Mouse (Mus musculus) gastrocnemius, postnatal 10 days (tissue): Measurements from ENCODE around the gene Tmem37. TPM values are rescaled to one million over a fixed set of nuclear protein-coding genes. Genes with fewer than 3 reads are reported as not detected.

Experiments used
- DNase-seq: peaks from one replicate; pipeline ENCODE4 v3.0.0; 2021; ENCODE audit warnings: mixed read lengths
- long read RNA-seq, 2 experiments: library from polyadenylated mRNA; stranded (forward); transcript quantifications; one replicate each; pipeline ENCODE4 v2.0.0; 2021
- total RNA-seq, 2 experiments: library from RNA; stranded (reverse); gene quantifications; 2 replicates each; pipeline ENCODE4 v1.2.3; 2021

Gene Tmem37
- total RNA-seq, result 10 to 100 TPM in 1 of 2 experiments, 1 to 10 TPM in 1; 8.7 to 12.6 TPM
- long read RNA-seq, experiment 1, transcript Tmem37-201 (2 exons, 1,311 nt), result major isoform, 15 of 15 reads
- long read RNA-seq, experiment 1, partial matches to known transcripts, result 0 of 15 reads
- long read RNA-seq, experiment 1, other reads (novel, unspliced or antisense), result 0 of 15 reads
- long read RNA-seq, experiment 2, transcript Tmem37-201 (2 exons, 1,311 nt), result major isoform, 18 of 18 reads
- long read RNA-seq, experiment 2, partial matches to known transcripts, result 0 of 18 reads
- long read RNA-seq, experiment 2, other reads (novel, unspliced or antisense), result 0 of 18 reads

DNA sequence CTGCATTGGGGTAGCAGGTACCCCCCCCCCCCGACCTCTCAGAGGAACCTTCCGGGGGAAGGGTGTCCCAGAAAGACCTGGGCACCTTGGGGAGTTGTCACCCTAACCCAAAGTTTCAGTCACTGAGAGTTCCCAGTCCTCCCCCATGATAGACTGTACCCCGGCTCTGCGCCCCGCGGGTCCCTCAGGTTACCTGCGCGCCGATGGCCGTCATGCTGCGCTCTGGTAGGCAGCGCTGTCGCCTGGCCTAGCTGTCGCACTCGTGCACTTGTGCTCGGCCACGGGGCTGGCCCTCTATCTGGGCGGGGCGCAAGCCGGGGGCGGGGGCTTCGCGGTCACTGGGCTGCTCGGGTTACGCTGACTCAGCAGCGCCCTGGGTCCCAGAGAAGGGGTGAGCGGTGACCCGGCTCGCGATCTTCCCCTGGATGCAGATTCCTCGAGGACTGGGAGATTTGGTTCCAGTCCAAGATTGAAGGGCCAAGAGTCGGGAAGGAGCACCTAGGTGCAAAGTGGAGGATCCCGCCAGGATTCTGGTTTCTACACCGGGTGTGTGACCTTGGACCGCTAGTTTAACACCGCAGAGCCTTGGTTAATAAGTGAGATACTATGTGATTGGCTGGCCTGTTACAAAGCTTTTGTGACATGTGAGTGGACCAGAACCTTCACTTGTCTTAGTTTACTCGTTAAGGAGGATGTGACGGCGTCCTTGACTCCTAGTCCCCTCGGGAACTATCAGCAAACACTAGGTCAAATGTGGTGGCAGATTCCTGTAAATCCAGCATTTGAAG, at the start of gene Tmem37:
TSS of gene Tmem37 (minus strand) at position 556 of the 788 bp plus-strand sequence.
- DNase-seq, result peak; percentile 69

DNA sequence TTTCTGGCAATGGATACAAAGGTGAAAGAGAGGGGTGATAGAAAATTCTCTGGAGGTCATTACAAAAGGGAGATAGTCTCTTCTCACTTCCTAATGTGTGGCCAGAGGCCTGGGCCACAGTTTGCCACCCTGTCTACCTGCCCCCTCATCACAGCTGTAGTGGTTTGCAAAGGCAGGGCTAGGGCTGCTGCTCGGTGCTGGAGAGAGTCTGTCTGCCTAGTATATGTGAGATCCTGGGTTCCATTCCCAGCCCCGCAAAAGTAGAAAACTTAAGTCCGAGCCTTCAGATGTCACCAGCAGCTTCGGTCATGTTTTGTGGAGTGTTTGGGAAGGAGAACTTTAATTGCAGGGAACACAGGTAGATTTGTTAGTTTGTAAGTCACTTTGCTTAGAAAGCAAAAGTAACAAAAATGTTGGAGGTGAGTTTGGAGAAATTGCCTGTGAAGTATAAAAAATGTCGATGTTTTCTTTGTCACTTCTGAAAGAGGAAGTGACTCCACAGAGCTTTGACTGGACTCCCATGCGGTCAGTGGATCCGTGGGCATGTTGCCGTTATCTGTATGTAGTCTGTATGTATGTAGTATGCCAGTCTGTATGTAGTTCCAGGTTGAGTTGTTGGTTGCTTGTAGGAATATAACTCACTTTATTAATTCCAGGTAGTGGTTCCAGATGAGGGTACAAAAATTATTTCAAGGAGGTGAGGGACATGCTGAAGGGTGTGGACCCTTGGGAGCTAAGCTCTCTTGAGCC, 48.9 kb upstream of the Tmem37 start:
- no peak for DNase-seq

DNA sequence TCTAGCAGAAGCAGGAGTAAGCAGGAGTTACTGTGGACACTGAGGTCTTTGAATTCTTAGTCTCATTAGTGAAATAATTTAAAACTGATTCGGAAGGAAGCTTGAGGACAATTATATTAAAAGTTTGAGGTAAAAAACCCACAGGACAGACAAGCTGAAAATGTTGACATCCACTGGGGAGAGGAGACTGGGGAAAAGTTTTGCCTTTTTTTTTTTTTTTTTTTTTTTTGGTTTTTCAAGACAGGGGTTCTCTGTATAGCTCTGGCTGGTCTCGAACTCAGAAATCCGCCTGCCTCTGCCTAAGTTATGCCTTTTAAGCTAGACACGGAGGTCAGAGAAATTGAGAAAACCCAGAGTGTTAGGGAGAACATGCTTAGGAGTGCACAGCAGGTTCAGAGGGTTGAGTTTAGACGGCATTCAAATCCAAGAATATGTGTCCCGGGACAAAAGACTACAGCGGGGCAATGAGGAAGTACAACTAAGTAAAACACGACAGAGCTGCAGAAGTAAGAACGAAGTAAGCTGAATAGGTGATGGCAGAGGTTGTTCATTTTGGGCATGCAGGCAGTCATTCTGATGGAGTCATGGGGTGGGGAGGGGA, 48.2 kb upstream of the Tmem37 start:
- DNase-seq, result no peak

DNA sequence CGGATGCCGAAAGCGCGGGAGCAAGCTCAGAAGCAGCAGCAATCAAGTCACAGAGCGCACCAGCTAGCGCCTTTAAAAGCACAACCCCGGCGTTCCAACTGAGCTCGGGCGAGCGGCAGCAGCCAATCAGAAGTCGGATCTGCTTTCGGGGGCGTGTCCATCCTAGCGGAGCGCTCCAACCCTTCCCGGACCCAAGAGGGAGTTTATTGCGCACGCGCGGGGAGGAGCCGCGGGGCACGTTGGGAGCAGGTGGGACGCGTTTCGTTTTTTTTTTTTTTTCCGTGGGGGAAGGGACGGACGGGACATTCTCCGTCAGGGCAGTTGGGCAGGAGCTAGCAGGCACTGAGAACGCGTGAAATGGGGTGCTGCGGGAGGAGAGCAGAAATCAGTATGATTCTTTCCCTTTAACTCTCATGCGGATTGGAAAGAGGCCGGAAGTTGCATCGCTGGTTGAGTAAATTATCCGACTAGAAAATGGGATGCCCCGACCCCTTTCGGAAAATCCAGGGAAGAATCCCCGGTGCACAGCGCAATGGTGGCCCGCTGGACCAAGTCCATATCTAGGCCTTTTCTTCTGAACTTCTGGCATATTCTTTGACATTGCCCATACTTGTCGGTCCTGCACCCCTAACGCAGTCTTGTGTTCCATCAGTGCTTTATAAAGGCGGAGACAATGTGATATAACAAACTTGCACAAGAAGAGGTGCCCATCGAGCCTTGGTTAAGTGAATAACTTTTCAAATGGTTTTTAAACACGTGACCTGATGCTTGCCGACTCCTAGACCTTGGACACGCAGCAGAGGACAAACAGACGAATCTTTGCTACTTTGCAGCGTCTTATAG, 47.3 kb upstream of the Tmem37 start, which contains the start of the genes Dbi and 3110009E18Rik:
TSS of gene Dbi (minus strand) at position 110 of the 843 bp plus-strand sequence.
TSS of gene 3110009E18Rik (plus strand) at position 219 of the 843 bp plus-strand sequence.
- DNase-seq, result peak; percentile 97

DNA sequence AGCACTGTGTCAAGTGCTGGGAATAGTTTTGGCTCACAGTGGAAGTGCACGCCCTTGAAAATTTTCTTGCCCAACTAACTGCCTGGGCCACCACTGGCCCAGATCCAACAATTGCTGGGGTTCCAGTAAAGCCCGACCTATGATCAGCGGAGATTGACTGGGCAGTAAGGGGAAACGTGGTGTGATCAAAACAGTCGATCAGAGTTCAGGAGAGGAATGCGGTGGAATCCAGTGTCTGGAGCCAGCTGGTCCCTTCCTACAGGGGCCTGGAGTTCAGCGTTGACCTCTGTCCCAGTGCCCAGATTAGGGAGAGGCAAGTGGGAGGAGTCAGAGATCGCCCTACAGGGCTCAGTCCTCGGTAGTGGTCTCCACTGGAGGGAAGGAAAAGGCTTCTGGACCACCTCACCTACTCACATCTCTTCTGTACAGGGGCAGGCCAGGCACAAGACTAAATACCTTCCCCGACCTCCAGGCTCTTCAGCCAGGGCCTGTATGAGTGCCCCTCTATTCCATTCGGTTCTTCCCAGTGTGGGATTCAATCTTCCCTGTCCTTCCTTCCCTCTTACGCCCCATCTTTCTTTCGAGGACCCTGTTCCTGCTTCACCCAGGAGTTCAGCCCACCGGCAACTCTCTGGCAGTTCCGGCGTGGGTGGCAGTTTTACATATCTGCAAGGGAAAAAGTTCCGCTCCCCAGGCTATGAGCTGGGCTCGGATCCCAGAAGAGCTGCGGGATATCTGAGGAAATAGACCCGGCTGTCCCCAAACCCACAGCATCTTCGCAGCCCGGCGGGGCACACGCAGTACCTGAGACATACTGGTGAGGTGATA, 46.5 kb upstream of the Tmem37 start:
- peak; percentile 34 for DNase-seq

DNA sequence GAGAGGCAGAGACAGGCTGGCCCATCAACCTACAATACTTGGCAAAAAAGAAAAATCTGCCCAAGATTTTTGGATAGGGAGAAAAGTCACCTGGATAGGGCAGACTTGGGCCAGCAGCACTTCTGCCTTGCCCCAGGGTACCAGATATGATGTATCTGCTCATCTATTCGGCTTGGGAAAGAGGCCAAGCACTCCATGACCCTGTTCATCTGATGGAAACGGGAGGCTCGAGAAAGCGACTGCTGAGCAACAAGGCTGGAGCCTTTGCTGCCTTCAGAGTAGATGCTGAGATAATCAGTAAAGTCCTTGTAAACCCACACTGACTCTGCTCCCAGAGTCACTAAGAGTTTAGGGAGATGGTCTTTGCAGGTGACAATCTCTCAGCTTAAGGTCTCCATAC, 45.5 kb upstream of the Tmem37 start:
- no peak for DNase-seq

DNA sequence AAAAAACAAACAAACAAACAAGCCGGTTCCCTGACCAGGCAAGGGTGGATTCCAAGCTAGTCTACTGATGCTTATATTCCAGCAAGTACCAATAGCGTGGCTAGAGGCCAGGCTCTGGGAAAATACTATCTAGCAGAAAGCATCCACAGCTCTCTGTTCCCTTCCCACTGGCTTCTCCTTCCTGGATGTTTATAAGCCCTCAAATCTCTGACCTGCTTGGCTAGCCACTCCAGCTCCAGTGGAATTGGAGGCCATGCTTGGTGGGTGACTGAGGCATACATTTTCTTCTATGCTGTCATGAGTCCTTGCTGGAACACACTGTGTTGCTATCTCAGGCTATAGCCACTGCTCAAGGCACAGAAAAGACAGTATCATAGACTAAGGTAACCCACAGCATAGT, 45.0 kb upstream of the Tmem37 start:
- DNase-seq, result no peak

DNA sequence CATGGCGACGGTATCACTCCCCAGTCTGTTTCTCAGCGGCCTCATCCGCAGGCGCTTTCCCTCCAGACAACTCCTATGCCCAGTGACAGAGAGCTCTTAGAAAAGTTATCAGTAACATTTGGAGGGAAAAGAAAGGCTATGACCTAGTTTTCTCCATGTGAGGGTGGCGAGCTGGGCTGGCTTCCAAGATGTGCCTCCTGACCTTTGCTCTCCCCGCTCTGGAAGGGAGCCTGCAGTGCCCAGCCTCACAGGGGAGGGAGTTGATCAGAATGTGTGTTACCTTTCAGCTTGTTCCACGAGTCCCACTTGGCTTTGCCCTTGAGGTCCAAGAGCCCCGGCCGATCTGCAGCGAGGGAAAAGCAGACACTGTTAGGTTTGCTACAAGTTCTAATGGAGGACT, 42.2 kb upstream of the Tmem37 start:
- DNase-seq, result peak; percentile 14

DNA sequence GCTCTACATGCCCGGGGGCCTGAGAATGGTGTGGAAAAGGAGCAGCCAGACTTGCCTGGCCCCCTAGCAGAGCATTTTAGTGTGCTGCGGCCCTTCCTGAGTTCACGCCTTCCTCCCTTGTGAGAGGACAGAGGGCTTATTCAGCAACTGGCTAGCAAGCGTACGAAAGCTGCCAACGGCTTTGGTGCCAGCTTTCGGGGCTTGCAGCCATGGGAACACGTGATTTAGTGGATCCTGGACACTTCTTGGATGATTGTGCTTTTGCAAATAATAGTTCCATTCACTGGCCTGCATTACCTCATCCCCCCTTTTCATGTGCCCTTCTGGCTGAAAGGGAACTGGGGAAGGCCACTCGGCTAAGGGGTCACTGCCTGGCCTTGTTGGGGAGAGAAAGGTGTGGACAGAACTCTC, 41.8 kb upstream of the Tmem37 start:
- peak; percentile 61 for DNase-seq

DNA sequence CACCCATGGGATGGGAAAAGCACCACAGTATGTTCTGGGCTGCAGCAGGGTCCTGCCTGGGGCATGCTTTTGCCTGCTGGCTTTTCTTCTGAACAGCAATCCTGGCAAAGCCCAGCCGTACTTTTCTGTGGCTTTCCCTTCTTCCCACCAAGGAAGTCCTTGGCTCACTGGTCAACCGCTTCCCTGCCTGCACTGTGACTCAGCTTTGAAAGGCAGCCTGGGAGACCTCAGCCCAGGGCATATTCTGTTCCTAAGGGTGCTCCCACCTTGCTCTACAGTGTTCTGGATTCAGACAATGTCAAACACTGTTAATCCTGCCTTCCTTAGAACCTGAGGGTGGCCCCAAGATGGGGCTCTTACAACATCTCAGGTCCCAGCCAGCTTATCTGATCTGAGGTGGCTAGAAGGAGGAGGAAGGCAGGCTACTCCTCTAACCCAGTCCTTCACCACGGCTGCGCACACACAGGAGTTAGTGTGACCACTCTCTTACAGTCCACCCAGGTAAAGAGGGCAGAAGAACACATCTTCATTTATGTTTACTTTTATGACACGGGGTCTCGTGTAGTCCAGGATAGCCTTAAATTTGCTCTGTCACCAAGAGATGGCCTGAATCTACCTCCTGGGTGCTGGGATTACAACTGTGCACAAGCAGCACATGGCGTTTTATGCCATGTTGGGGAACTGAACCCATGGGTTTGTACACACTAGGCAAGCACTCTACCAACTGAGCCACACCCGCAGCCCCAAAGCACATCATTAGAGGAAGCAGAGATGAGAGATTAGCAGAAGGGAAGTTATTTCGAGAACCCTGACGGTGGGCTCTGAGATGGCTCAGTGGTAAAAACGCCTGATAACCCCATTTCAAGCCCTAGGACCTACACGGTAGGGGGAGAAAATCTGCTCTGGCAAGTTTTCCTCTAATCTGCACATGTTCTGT, 38.6 kb upstream of the Tmem37 start:
- DNase-seq, result no peak

DNA sequence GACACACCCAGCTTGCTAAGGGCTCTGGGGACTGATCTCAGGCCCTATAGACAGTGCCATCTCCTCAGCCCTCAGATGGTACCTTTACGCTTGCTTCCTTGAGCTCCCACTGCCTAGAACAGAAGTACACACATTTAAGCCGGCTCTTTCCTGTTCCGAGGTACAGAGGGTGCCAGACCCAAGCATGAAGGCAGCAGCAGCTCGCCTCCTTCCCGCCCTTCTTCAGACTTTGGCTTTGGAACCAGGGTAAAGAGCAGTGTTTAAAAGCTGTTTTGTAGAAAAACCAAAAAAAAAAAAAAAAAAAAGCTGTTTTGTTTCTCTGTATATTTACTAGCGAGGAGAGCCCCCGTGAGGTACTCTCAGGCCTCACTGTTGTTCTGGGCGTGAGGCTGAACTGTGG, 37.9 kb upstream of the Tmem37 start:
- DNase-seq, result no peak

DNA sequence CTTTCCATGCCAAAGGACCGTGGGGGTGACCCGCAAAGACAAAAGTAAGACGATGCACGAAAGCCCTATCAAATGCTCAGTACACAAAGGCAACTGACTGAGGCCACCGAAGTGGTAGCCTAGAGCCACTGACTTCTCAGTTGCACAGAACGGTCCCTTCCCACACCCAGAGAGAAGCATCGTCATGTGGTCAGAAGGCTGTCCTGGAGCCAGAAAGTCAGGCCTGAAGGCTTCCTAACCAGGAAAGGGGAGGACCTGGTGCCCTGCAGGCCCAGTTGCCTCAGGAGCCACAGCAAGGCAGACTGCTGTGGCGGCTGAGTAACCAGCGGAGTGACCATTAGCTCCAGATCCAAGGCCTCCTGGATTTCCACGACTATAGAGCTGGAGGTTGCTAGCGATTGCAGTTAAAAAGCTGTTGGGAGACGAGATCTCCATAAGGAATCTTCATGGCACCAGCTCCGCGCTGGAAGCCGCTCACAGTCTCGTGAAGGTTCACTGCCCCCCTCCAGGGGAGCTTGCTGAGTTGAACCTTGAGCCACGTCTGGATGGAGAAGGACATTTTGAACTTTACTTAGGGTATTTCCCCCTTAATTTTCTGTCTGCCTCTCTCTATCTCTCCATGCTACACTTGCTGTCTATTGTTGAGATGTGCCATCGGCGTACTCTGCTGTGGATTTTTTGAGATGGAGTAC, 36.0 kb upstream of the Tmem37 start:
- no peak for DNase-seq

DNA sequence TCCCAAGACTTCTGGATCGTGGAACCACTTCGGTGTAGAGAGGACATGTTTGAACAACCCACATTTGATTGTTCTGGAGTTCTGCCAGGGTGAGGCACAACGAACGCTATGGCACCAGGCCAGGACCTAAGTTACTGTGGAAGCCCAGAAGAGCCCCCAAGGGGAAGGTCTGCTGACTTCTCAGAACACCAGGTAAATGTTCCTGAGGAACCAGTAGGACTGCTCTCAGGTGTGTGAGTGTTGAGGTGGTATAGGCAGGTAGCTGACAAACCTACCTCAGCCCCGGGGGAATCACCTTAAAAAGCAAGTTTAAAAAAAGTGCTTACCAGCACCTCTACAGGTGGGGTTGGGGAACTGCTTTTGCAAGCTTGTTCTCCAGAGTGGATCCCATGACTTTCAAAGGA, 31.7 kb upstream of the Tmem37 start:
- no peak for DNase-seq

DNA sequence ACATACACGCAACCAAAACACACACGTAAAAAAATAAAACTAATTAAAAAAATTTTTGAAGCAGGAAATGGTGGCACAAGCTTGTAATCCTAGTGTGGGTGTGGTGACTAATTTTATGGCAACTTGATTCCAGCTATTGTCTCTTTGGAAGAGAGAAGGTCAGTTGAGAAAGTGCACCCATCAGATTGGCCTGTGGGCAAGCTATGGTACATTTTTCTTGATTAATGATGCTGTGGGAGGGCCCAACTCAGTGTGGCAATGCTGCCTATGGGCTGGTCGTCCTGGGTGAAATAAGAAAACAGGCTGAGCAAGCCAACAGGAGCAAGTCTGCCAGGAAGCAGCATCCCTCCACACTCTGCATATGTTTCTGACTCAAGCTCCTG, 27.3 kb upstream of the Tmem37 start:
- DNase-seq, result no peak

DNA sequence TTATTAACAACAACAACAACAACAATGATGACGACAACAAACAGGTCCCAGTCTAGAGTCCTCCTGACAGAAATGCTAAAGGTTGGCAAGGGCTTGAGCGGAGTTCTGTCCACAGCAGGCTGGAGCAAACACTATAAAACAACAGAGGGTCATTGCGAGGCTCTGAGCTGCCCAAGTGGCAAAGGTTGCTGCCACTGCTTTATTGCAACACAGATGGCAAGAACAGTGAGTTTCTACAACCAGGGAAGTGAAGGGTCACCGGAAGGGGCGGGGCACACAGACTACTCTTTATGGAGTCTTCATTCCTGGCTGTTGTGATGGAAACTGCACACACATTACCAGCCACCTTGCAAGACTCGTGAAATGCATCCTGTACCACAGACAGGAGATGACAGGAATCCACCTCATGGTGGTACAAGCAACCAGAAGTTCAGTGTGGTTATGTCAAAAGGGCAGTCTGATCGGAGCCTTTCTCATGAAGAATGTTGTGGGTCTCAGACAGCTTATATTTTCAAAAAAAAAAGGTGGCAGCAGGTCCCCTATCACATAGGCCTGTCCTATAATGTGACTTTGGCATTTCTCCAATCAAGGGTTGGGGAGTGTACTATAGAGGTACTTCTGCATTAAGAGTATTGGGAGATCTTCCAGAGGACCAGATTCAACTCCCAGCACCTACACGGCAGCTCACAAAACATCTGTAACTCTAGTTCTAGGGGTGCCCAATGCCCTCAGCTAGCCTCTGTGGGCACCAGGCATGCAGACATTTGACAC, 26.8 kb upstream of the Tmem37 start:
- DNase-seq, result no peak

DNA sequence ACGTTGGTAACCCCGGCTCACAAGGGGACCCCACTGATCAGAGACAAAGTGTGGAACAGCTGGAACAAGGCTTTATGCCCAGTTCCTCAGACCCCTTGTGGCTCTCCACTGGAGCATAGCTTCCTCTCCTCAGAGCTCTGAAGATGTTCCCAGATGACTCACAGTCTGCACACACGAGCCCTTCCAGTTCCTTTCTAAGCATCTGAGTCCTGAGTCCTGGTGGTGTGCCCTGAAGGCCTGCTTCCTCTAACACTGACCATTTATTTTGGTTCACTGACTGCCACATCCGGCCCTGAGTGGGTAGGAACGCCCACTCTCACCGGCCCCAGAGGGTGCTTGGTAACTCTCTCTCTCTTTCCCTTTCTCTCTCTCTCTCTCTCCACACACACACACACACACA, 25.6 kb upstream of the Tmem37 start:
- DNase-seq, result no peak

DNA sequence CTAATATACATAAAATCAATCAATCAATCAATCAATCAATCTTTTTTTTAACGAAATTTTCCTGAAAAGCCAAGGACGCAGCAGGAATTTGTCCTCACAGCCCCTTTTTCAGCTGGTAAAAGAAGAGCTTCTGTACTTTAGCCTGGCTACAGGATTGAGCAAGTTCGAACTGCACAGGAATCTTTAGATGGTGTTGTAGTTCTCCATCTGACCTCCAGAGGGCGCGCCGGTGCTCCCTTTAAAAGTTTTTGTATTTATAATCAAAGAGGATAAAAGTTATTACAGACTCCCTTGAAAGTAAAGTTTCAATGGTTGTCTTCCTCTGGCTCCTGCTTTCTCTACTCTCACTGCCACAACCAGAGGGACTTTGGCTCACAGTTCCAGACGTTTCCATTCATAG, 24.5 kb upstream of the Tmem37 start:
- peak; percentile 71 for DNase-seq

DNA sequence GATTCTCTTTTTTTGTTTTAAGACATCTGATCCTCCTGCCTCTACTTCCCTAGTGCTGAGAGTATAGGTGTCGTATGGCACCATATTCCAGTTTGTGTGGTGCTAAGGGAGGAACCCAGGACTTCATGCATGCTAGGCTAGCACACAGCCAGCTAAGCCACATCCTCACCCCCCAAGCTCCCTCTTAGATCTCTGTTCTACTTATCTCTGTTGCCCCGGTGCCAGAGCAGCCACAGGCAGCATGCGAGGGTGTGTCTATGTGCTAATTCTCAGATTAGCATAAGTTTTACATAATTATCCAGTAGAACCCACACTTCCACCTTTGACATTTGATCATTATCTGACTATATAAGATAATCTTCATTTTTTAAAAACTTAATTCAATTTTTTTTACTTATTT, 21.0 kb upstream of the Tmem37 start:
- no peak for DNase-seq
